ENCODE assay signal across 8 mouse cellular contexts in genomic region chr17:24469336-24469909, GRCm38 (mm10). TPM values are rescaled to one million over a fixed set of nuclear protein-coding genes. Genes with fewer than 3 reads are reported as not detected.
A peak's percentile ranks its signal among the peaks of the same experiment; 100 is the strongest.
DNase-seq lines count a peak whose midpoint lies in the region; ATAC-seq and TF ChIP-seq lines count a peak whose summit lies in the region.

No protein-coding gene starts in this region.

- TF ChIP-seq EP300 in liver, postnatal 0 days (IDR thresholded peaks at IDR 0.05; ENCODE audit: low read depth): no peak

- peaks cover 23% of the 10 kb centered on the region for H3K36me3 ChIP-seq in heart, embryonic 14.5 days (ENCODE audit: control insufficient read depth, insufficient read depth, low read length)
- H3K36me3 ChIP-seq in ES-E14 (ENCODE audit: control insufficient read depth, insufficient read depth, low read length, poor library complexity, severe bottlenecking): peaks cover 10% of the 10 kb centered on the region; the same call in 1 of the 2 replicates
- H3K36me3 ChIP-seq in forebrain, postnatal 0 days (ENCODE audit: insufficient read depth): peaks cover 8% of the 10 kb centered on the region
- peaks cover 11% of the 10 kb centered on the region for H3K36me3 ChIP-seq in liver, postnatal 0 days (replicated peaks; ENCODE audit: insufficient read depth, low read length)

- H3K27me3 ChIP-seq in heart, embryonic 14.5 days (ENCODE audit: control insufficient read depth, insufficient read depth, low read length): no peaks in the 10 kb centered on the region
- no peaks in the 10 kb centered on the region for H3K27me3 ChIP-seq in forebrain, postnatal 0 days (ENCODE audit: insufficient read depth, low read length)
- no peaks in the 10 kb centered on the region for H3K27me3 ChIP-seq in liver, postnatal 0 days (ENCODE audit: insufficient read depth, low read length)

- H3K4me1 ChIP-seq in heart, embryonic 14.5 days (ENCODE audit: control insufficient read depth in 2 of 2, insufficient read depth in 2 of 2, low read length in 2 of 2): peaks cover 16 to 23% of the 10 kb centered on the region in 2 experiments
- peaks cover 0 to 5% of the 10 kb centered on the region in 2 experiments; a peak in 2 of 4 replicates for H3K4me1 ChIP-seq in ES-E14 (ENCODE audit: control insufficient read depth in 2 of 2, insufficient read depth in 2 of 2, low read length in 2 of 2, poor library complexity in 1 of 2)
- peaks cover 10% of the 10 kb centered on the region for H3K4me1 ChIP-seq in forebrain, postnatal 0 days (ENCODE audit: insufficient read depth)
- peaks cover 17% of the 10 kb centered on the region for H3K4me1 ChIP-seq in liver, postnatal 0 days (ENCODE audit: insufficient read depth)

- peak overlapping the region; percentile 83 to 90 for H3K27ac ChIP-seq in heart, embryonic 14.5 days (replicated peaks in 1 of 2; ENCODE audit: control insufficient read depth in 1 of 2, insufficient read depth in 1 of 2, low read depth in 2 of 2, low read length in 2 of 2)
- peak overlapping the region; percentile 68; the same call in 1 of the 2 replicates for H3K27ac ChIP-seq in ES-E14 (ENCODE audit: insufficient read depth, low read depth, low read length, poor library complexity, severe bottlenecking)
- peak overlapping the region; percentile 79 for H3K27ac ChIP-seq in forebrain, postnatal 0 days (ENCODE audit: low read depth, low read length)
- peak overlapping the region; percentile 83 for H3K27ac ChIP-seq in liver, postnatal 0 days (ENCODE audit: low read depth)

- H3K4me3 ChIP-seq in heart, embryonic 14.5 days (ENCODE audit: control insufficient read depth in 1 of 2, insufficient read depth in 1 of 2, low read depth in 1 of 2, low read length in 2 of 2): peak overlapping the region; percentile 70 to 93
- peak overlapping the region; percentile 83 to 97 for H3K4me3 ChIP-seq in ES-E14 (ENCODE audit: insufficient read depth in 1 of 2, low read depth in 1 of 2, low read length in 2 of 2, poor library complexity in 1 of 2, severe bottlenecking in 1 of 2)
- H3K4me3 ChIP-seq in forebrain, postnatal 0 days (ENCODE audit: low read depth, low read length): peak overlapping the region; percentile 81
- peak overlapping the region; percentile 88 for H3K4me3 ChIP-seq in liver, postnatal 0 days (ENCODE audit: low read depth, low read length)

- no peak for ATAC-seq in heart, embryonic 14.5 days (ENCODE audit: insufficient number of reproducible peaks, insufficient read depth, low FRiP score, low read depth)
- ATAC-seq in forebrain, postnatal 0 days: no peak
- ATAC-seq in liver, postnatal 0 days: no peak

- no peak for TF ChIP-seq CTCF in forebrain, postnatal 0 days (IDR thresholded peaks at IDR 0.05; ENCODE audit: low read depth)
- TF ChIP-seq CTCF in liver, postnatal 0 days (IDR thresholded peaks at IDR 0.05; ENCODE audit: low read depth): no peak

- H3K9ac ChIP-seq in heart, embryonic 14.5 days (ENCODE audit: low read length): peak overlapping the region; percentile 95
- H3K9ac ChIP-seq in ES-E14 (ENCODE audit: insufficient read depth, low read depth, low read length, poor library complexity, severe bottlenecking): peak overlapping the region; percentile 85
- peak overlapping the region; percentile 68 for H3K9ac ChIP-seq in forebrain, postnatal 0 days
- peak overlapping the region; percentile 90 for H3K9ac ChIP-seq in liver, postnatal 0 days (replicated peaks)

- 16% methylated on average over 7 of the region's 7 CpGs for WGBS in heart, embryonic 14.5 days
- WGBS in forebrain, postnatal 0 days: 21% methylated on average over 7 of the region's 7 CpGs
- 19% methylated on average over 7 of the region's 7 CpGs for WGBS in liver, postnatal 0 days (ENCODE audit: insufficient replicate concordance)

- DNase-seq in heart, adult 18-20 months: no peak
- no peak for DNase-seq in ES-E14 (ENCODE audit: low read depth, low spot score)
- no peak for DNase-seq in forebrain, postnatal 0 days
- DNase-seq in liver, postnatal 0 days: no peak
- DNase-seq in left cerebral cortex, postnatal 25 days (ENCODE audit: low spot score in 2 of 2): no peak
- DNase-seq in gastrocnemius, postnatal 4 days (ENCODE audit: low spot score in 2 of 2): no peak
- DNase-seq in urinary bladder, postnatal 10 days (ENCODE audit: low spot score): no peak

- no peaks in the 10 kb centered on the region for H3K9me3 ChIP-seq in heart, embryonic 14.5 days (ENCODE audit: control insufficient read depth, low read length)
- no peaks in the 10 kb centered on the region for H3K9me3 ChIP-seq in ES-E14 (ENCODE audit: control insufficient read depth, insufficient read depth, low read depth, low read length)
- no peaks in the 10 kb centered on the region for H3K9me3 ChIP-seq in forebrain, postnatal 0 days (ENCODE audit: low read length)
- no peaks in the 10 kb centered on the region for H3K9me3 ChIP-seq in liver, postnatal 0 days (ENCODE audit: low read length)

- in situ Hi-C loops in ES-E14 (cut with MboI; ENCODE audit: low sequenced_read_pairs in 2 of 2, unreplicated experiment in 2 of 2): no loop called here

- peak overlapping the region; percentile 98 for H3K4me2 ChIP-seq in heart, embryonic 14.5 days (ENCODE audit: low read length)
- H3K4me2 ChIP-seq in forebrain, postnatal 0 days (ENCODE audit: low read depth): peak overlapping the region; percentile 93
- peak overlapping the region; percentile 95 for H3K4me2 ChIP-seq in liver, postnatal 0 days (ENCODE audit: low read depth, low read length)

- intact Hi-C loops in left cerebral cortex, postnatal 25 days (cut with DNase I): no loop called here

TF ChIP-seq in ES-E14, 5 proteins besides CTCF, POLR2A, EP300 and RAD21:
- TF ChIP-seq ZNF384 (IDR thresholded peaks at IDR 0.05; ENCODE audit: low read depth, low read length) (no peak), ZC3H11A (IDR thresholded peaks at IDR 0.05; ENCODE audit: borderline replicate concordance, low read depth, low read length) (no peak), CHD2 (IDR thresholded peaks at IDR 0.05; ENCODE audit: low read depth, low read length) (no peak), MAFK (IDR thresholded peaks at IDR 0.05; ENCODE audit: insufficient read depth, low read depth, low read length) (no peak), HCFC1 (IDR thresholded peaks at IDR 0.05; ENCODE audit: borderline replicate concordance, insufficient read depth, low read length) (no peak)

RNA-seq across cellular contexts. Expression of gene E4f1, which starts 0.7 kb away (rescaled TPM):
- polyA plus RNA-seq in heart, embryonic 14.5 days (2014; fragmentation: Nextera tagmentation; extraction: Ambion mirVana): 16.0 and 17.6 TPM in 2 replicates
- total RNA-seq in heart, adult 18-20 months (2021): 10 to 100 TPM in 1 of 2 experiments, 1 to 10 TPM in 1; 9.8 to 10.1 TPM
- total RNA-seq in ES-E14 (2012; rRNA removed): 23.4 and 38.2 TPM in 2 replicates
- 34.2 and 37.5 TPM in 2 replicates for total RNA-seq in forebrain, postnatal 0 days (2014; rRNA removed)
- polyA plus RNA-seq in forebrain, postnatal 0 days (2015; fragmentation: Nextera tagmentation; extraction: Ambion mirVana): 9.2 and 25.6 TPM in 2 replicates
- 4.5 and 6.4 TPM in 2 replicates for polyA plus RNA-seq in liver, postnatal 0 days (2015; fragmentation: Nextera tagmentation; extraction: Ambion mirVana)
- total RNA-seq in left cerebral cortex, postnatal 25 days (2021): 10 to 100 TPM; 30.4 to 33.2 TPM
- 10 to 100 TPM; 18.0 to 20.7 TPM for total RNA-seq in gastrocnemius, postnatal 4 days (2021)

RNA-seq across cellular contexts. Expression of gene Pgp, which starts 0.8 kb away (rescaled TPM):
- 65.7 and 66.6 TPM in 2 replicates for polyA plus RNA-seq in heart, embryonic 14.5 days (2014; fragmentation: Nextera tagmentation; extraction: Ambion mirVana)
- total RNA-seq in heart, adult 18-20 months (2021): 10 to 100 TPM; 40.1 to 43.5 TPM
- total RNA-seq in ES-E14 (2012; rRNA removed): 12.8 and 16.6 TPM in 2 replicates
- 37.8 and 39.5 TPM in 2 replicates for total RNA-seq in forebrain, postnatal 0 days (2014; rRNA removed)
- polyA plus RNA-seq in forebrain, postnatal 0 days (2015; fragmentation: Nextera tagmentation; extraction: Ambion mirVana): 68.1 and 72.5 TPM in 2 replicates
- 35.6 and 40.9 TPM in 2 replicates for polyA plus RNA-seq in liver, postnatal 0 days (2015; fragmentation: Nextera tagmentation; extraction: Ambion mirVana)
- total RNA-seq in left cerebral cortex, postnatal 25 days (2021): 10 to 100 TPM; 70.2 to 72.3 TPM
- 10 to 100 TPM; 34.6 to 37.4 TPM for total RNA-seq in gastrocnemius, postnatal 4 days (2021)

RNA-seq across cellular contexts. Expression of gene Bricd5, which starts 4.3 kb away (rescaled TPM):
- polyA plus RNA-seq in heart, embryonic 14.5 days (2014; fragmentation: Nextera tagmentation; extraction: Ambion mirVana): not detected in 2 replicates
- not detected for total RNA-seq in heart, adult 18-20 months (2021)
- total RNA-seq in ES-E14 (2012; rRNA removed): 1.2 and 1.4 TPM in 2 replicates
- total RNA-seq in forebrain, postnatal 0 days (2014; rRNA removed): 1.2 and 2.0 TPM in 2 replicates
- 1.6 and 4.3 TPM in 2 replicates for polyA plus RNA-seq in forebrain, postnatal 0 days (2015; fragmentation: Nextera tagmentation; extraction: Ambion mirVana)
- polyA plus RNA-seq in liver, postnatal 0 days (2015; fragmentation: Nextera tagmentation; extraction: Ambion mirVana): not detected in 2 replicates
- total RNA-seq in left cerebral cortex, postnatal 25 days (2021): 1 to 10 TPM; 1.4 to 1.6 TPM
- 1 to 10 TPM in 1 of 2 experiments, under 1 TPM in 1; 0.91 to 1.5 TPM for total RNA-seq in gastrocnemius, postnatal 4 days (2021)

RNA-seq across cellular contexts. Expression of gene Mlst8, which starts 9.5 kb away (rescaled TPM):
- polyA plus RNA-seq in heart, embryonic 14.5 days (2014; fragmentation: Nextera tagmentation; extraction: Ambion mirVana): 15.2 and 17.5 TPM in 2 replicates
- total RNA-seq in heart, adult 18-20 months (2021): 10 to 100 TPM in 1 of 2 experiments, 1 to 10 TPM in 1; 8.1 to 10.3 TPM
- total RNA-seq in ES-E14 (2012; rRNA removed): 24.2 and 32.8 TPM in 2 replicates
- 36.5 and 45.5 TPM in 2 replicates for total RNA-seq in forebrain, postnatal 0 days (2014; rRNA removed)
- polyA plus RNA-seq in forebrain, postnatal 0 days (2015; fragmentation: Nextera tagmentation; extraction: Ambion mirVana): 23.9 and 28.2 TPM in 2 replicates
- 6.2 and 8.1 TPM in 2 replicates for polyA plus RNA-seq in liver, postnatal 0 days (2015; fragmentation: Nextera tagmentation; extraction: Ambion mirVana)
- 10 to 100 TPM; 30.0 to 32.2 TPM for total RNA-seq in left cerebral cortex, postnatal 25 days (2021)
- 10 to 100 TPM; 12.4 to 16.8 TPM for total RNA-seq in gastrocnemius, postnatal 4 days (2021)

RNA-seq across cellular contexts. Expression of gene Caskin1, which starts 19.0 kb away (rescaled TPM):
- polyA plus RNA-seq in heart, embryonic 14.5 days (2014; fragmentation: Nextera tagmentation; extraction: Ambion mirVana): 0.26 and 0.62 TPM in 2 replicates
- under 1 TPM; 0.15 to 0.20 TPM for total RNA-seq in heart, adult 18-20 months (2021)
- total RNA-seq in ES-E14 (2012; rRNA removed): 1.8 and 2.0 TPM in 2 replicates
- 90.0 and 113 TPM in 2 replicates for total RNA-seq in forebrain, postnatal 0 days (2014; rRNA removed)
- polyA plus RNA-seq in forebrain, postnatal 0 days (2015; fragmentation: Nextera tagmentation; extraction: Ambion mirVana): 14.9 and 25.3 TPM in 2 replicates
- polyA plus RNA-seq in liver, postnatal 0 days (2015; fragmentation: Nextera tagmentation; extraction: Ambion mirVana): not detected in 2 replicates
- 100 to 1,000 TPM; 115 to 121 TPM for total RNA-seq in left cerebral cortex, postnatal 25 days (2021)
- 1 to 10 TPM; 1.6 TPM for total RNA-seq in gastrocnemius, postnatal 4 days (2021)
